Mouse (Mus musculus) forebrain, embryonic 15.5 days (tissue): Measurements from ENCODE around the gene H2-D1. TPM values are rescaled to one million over a fixed set of nuclear protein-coding genes. Genes with fewer than 3 reads are reported as not detected.
A peak's percentile ranks its signal among the peaks of the same experiment; 100 is the strongest.

ENCODE experiments used
- ATAC-seq: fragments of 200-750 bp; cut with Nextera tagmentation; replicated peaks from 2 replicates; pipeline ENCODE4 v1.8.0; 2017; ENCODE audit warnings: mild to moderate bottlenecking, moderate TSS enrichment, moderate library complexity
- H3K27ac ChIP-seq: fragments of 300-500 bp; sonication (generic); replicated peaks from 2 replicates; pipeline ENCODE4 v1.5.1; 2015; ENCODE audit warnings: mild to moderate bottlenecking, inconsistent platforms
- H3K27me3 ChIP-seq: fragments of 300-500 bp; sonication (generic); 2 replicates; pipeline ENCODE4 v1.6.1; 2015; ENCODE audit warnings: inconsistent platforms
- H3K36me3 ChIP-seq: fragments of 300-500 bp; sonication (generic); 2 replicates; pipeline ENCODE4 v1.6.1; 2015; ENCODE audit warnings: mild to moderate bottlenecking, inconsistent platforms
- H3K4me1 ChIP-seq: fragments of 300-500 bp; sonication (generic); 2 replicates; pipeline ENCODE4 v1.6.1; 2015; ENCODE audit warnings: inconsistent platforms
- H3K4me2 ChIP-seq: fragments of 300-500 bp; sonication (generic); replicated peaks from 2 replicates; pipeline ENCODE4 v1.6.1; 2015; ENCODE audit warnings: mild to moderate bottlenecking, inconsistent platforms
- H3K4me3 ChIP-seq: fragments of 300-500 bp; sonication (generic); 2 replicates; pipeline ENCODE4 v1.5.1; 2015; ENCODE audit warnings: mild to moderate bottlenecking, inconsistent platforms
- H3K9ac ChIP-seq: fragments of 300-500 bp; sonication (generic); replicated peaks from 2 replicates; pipeline ENCODE4 v1.6.1; 2015; ENCODE audit warnings: mild to moderate bottlenecking, inconsistent platforms
- H3K9me3 ChIP-seq: fragments of 300-500 bp; sonication (generic); 2 replicates; pipeline ENCODE4 v1.6.1; 2016; ENCODE audit warnings: inconsistent platforms
- WGBS: fragments of 180-500 bp; shearing (Covaris S2); methylation state at CpG from one replicate; pipeline ENCODE4 v1.1.7; 2015; ENCODE audit warnings: mixed read lengths; 5-methylcytosine and 5-hydroxymethylcytosine counted together
- polyA plus RNA-seq: library from polyadenylated mRNA; unstranded; fragments of >200 nt; fragmentation: Nextera tagmentation; extraction: Ambion mirVana; gene quantifications from 2 replicates; pipeline ENCODE4 v1.2.1, GENCODE M21; 2015

Gene H2-D1
- polyA plus RNA-seq, 1 experiment from 2014 or later = 50.1 TPM

DNA sequence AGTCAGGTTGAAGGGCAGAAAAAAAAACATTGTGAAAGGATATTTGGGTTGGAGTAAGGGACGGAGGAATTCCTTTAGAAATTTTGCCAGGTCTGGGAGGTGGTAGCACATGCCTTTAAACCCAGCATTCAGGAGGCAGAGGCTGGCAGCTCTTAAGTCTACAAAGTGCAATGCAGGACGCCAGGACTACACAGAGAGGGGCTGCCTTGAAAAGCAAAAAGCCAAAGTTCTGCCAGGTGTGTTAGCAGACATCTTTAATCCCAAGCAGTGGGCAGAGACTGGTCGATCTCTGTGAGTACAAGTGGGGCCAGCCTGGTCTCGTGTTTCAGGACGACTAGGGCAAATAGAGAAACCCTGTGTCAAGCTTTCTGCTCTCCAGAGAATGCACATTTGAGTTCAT is 10.5 kb upstream of the H2-D1 start:
- H3K4me3 ChIP-seq = no peak overlapping the region
- 79% methylated on average over 5 of the region's 5 CpGs for WGBS
- H3K27me3 ChIP-seq = no peaks in the 10 kb centered on the region
- H3K27ac ChIP-seq = no peak overlapping the region
- peaks cover 74% of the 10 kb centered on the region for H3K36me3 ChIP-seq
- no peaks in the 10 kb centered on the region for H3K9me3 ChIP-seq
- no peak for ATAC-seq
- no peak overlapping the region for H3K9ac ChIP-seq
- H3K4me1 ChIP-seq = peaks cover 4% of the 10 kb centered on the region
- H3K4me2 ChIP-seq = no peak overlapping the region

DNA sequence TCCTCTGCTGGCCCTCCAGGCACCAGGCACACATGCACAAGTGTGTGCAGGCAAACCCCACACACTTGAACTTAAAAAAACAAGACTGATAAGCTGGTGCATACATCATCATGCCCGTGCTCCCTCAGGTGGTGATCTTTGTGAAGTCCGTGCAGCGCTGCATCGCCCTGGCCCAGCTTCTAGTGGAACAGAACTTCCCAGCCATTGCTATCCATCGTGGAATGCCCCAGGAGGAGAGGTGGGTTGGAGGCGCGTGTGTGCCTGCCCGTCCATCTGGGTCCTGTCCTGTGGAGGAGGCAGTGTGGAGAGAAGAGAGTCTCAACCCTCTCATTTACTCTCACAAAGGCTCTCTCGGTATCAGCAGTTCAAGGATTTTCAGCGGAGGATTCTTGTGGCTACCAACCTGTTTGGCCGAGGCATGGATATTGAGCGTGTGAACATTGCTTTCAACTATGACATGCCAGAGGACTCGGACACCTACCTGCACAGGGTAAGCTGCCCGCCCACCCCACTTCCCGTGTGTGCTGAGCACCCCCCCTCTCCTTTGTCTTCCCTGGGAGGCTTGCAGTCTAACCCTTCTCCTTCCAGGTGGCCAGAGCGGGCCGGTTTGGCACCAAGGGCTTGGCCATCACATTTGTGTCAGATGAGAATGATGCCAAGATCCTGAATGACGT is 9.8 kb upstream of the H2-D1 start:
- no peak overlapping the region for H3K4me2 ChIP-seq

DNA sequence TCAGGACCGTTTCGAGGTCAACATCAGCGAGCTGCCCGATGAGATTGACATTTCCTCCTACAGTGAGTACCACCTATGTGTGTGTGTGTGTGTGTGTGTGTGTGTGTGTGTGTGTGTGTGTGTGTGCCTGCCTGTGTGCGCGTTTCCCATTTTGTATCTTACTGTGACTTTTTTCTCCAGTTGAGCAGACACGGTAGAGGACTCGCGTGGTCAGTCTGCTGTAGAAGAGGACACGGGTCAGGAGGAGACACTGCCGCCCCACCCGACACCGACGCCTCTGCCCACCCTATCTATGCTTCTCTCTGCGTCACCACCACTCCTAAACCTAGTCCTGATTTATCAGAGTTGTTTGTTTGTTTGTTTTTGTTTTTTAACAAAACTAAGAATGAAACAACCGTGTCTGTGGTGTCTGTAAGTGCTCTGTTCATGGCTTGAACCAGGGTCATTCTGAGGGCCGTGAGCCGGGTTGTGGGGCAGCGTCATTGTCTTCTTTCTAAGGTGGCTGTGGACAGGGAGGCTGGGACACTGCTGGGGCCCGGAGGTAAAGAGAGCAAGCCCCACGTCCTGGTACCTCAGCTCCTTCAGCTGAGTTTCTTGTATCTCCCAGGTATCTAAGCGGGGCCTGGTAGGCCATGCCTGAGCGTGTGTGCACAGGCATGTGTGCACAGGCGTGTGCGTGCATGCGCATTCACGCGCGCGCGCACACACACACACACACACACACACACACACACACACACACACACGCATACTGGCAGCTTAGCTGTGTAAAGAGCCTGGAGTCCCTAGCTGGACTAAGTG is 9.0 kb upstream of the H2-D1 start:
- Histone ChIP-seq H3K4me2 (no peak overlapping the region), H3K27me3 (no peaks in the 10 kb centered on the region), H3K4me3 (no peak overlapping the region), H3K36me3 (peaks cover 59% of the 10 kb centered on the region), H3K9ac (no peak overlapping the region), H3K4me1 (0 out of 2 replicates have a peak, but pooled peaks cover 4% of the 10 kb centered on the region), H3K9me3 (no peaks in the 10 kb centered on the region), H3K27ac (no peak overlapping the region)
- 84% methylated on average over 32 of the region's 32 CpGs for WGBS
- ATAC-seq = peak; percentile 3; the same call in 1 of the 2 replicates

More for the DNA sequence above, 9.8 kb upstream of the H2-D1 start:
- Histone ChIP-seq H3K27ac (no peak overlapping the region), H3K9ac (no peak overlapping the region), H3K4me1 (0 out of 2 replicates have a peak, but pooled peaks cover under 1% of the 10 kb centered on the region), H3K27me3 (no peaks in the 10 kb centered on the region), H3K9me3 (no peaks in the 10 kb centered on the region), H3K4me3 (no peak overlapping the region), H3K36me3 (peaks cover 66% of the 10 kb centered on the region)
- ATAC-seq = no peak
- 84% methylated on average over 18 of the region's 18 CpGs for WGBS

DNA sequence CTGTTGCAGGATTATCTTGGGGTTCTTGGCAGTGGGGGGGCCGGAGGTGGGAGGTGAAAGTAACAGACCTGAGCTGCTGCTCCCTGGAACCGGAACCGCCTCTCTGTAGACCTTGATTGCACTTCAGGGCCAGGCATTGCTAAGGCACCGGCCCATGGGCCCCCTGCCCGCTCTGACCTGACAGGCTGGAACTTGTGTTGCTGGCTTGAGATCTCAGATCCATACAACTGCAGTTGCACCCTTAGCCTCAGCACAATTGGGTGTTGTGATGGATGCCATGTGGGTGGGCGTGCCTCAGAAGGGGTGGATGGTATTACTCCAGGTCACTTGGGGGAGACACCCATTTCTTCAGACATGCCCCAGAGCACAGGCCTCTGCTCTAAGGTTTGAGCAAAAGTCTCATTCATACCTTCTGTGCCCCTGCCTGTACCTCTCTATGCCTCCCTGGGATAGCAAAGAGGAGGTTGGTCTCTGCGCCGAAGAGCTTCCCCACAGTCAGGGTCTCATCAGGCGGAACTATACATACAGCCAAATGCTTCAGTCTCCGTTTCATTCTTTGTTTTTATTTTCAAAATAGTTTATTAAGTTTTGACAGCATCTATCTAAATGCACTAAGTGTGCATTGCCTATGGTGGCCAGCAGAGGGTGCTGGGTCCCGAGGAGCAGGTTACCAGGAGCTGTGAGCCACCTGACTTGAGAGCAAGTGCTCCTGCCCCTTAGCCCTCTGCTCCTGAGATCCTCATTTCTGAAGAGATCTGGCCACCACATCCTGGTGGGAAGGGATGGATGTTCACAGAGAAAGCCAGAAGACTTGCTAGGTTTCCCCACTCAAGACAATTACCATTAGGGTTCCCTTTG is 8.1 kb upstream of the H2-D1 start:
- Histone ChIP-seq H3K9ac (no peak overlapping the region), H3K4me2 (no peak overlapping the region), H3K4me1 (0 out of 2 replicates have a peak, but pooled peaks cover 4% of the 10 kb centered on the region), H3K9me3 (no peaks in the 10 kb centered on the region), H3K27ac (no peak overlapping the region), H3K4me3 (no peak overlapping the region), H3K36me3 (peaks cover 49% of the 10 kb centered on the region), H3K27me3 (no peaks in the 10 kb centered on the region)
- WGBS = 52% methylated on average over 11 of the region's 11 CpGs
- ATAC-seq = peak; percentile 29

DNA sequence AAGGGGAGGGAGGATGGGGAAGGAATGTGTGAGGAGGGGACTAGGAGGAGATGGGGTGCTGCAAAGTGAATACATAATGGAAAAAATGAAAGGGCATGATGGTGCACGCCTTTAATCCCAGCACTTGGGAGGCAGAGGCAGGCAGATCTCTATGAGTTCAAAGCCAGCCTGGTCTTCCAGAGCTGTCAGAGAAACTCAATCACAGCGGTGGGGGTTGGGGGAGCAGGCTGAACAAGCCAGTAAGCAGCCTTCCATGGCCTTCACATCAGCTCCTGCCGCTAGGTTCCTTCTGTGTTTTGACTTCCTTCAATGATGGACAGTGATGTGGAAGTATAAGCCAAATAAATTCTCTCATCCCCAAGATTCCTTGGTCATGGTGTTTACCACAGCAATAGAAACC is 7.2 kb upstream of the H2-D1 start:
- ATAC-seq = no peak
- no peaks in the 10 kb centered on the region for H3K27me3 ChIP-seq
- no peaks in the 10 kb centered on the region for H3K9me3 ChIP-seq
- no peak overlapping the region for H3K27ac ChIP-seq
- no peak overlapping the region for H3K9ac ChIP-seq
- 0 out of 2 replicates have a peak, but pooled peaks cover 4% of the 10 kb centered on the region for H3K4me1 ChIP-seq
- peaks cover 41% of the 10 kb centered on the region for H3K36me3 ChIP-seq
- no peak overlapping the region for H3K4me3 ChIP-seq
- 69% methylated on average over 3 of the region's 3 CpGs for whole genome bisulfite sequencing
- H3K4me2 ChIP-seq = no peak overlapping the region

DNA sequence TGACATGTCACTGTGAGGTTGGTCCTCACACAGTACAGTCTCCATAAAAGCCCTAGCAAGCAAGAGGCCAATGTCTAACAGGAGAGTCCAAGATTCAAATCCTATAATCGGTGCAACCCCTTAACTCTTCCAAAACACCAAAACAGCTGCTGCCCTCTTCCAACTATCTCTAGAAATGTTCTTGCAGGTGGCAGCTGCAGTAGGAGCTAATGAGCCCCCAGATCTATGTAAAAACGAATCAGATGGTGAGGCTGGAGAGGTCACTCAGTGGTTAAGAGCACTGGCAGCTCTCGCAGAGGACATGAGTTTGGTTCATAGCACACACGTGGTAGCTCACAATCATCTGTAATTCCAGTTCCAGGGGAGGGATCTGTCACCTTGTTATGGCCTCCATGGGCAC is 6.8 kb upstream of the H2-D1 start:
- no peak overlapping the region for H3K4me2 ChIP-seq

DNA sequence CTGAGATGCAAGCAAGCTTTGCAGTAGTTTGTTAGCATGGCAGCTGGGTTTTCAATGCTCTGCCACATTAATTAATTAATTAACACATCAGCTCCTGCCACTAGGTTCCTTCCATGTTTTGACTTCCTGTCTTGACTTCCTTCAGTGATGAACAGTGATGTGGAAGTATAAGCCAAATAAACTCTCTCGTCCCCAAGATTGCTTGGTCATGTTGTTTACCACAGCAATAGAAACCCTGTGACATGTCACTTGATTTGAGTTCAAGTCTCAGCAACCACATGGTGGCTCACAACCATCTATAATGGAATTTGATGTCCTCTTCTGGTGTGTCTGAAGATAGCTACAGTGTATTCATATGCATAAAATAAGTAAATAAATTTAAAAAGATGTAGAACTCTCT is 5.2 kb upstream of the H2-D1 start:
- no peak for ATAC-seq
- Histone ChIP-seq H3K27me3 (no peaks in the 10 kb centered on the region), H3K4me2 (no peak overlapping the region), H3K27ac (no peak overlapping the region), H3K4me3 (no peak overlapping the region), H3K4me1 (0 out of 2 replicates have a peak, but pooled peaks cover 4% of the 10 kb centered on the region), H3K36me3 (peaks cover 22% of the 10 kb centered on the region), H3K9me3 (no peaks in the 10 kb centered on the region), H3K9ac (no peak overlapping the region)
- WGBS = 70% methylated on average over 1 of the region's 1 CpGs

More for the DNA sequence above, 6.8 kb upstream of the H2-D1 start:
- peaks cover 37% of the 10 kb centered on the region for H3K36me3 ChIP-seq
- H3K4me1 ChIP-seq = 0 out of 2 replicates have a peak, but pooled peaks cover 4% of the 10 kb centered on the region
- WGBS = 64% methylated on average over 4 of the region's 4 CpGs
- no peak overlapping the region for H3K9ac ChIP-seq
- ATAC-seq = no peak
- no peaks in the 10 kb centered on the region for H3K9me3 ChIP-seq
- no peak overlapping the region for H3K4me3 ChIP-seq
- no peak overlapping the region for H3K27ac ChIP-seq
- no peaks in the 10 kb centered on the region for H3K27me3 ChIP-seq

DNA sequence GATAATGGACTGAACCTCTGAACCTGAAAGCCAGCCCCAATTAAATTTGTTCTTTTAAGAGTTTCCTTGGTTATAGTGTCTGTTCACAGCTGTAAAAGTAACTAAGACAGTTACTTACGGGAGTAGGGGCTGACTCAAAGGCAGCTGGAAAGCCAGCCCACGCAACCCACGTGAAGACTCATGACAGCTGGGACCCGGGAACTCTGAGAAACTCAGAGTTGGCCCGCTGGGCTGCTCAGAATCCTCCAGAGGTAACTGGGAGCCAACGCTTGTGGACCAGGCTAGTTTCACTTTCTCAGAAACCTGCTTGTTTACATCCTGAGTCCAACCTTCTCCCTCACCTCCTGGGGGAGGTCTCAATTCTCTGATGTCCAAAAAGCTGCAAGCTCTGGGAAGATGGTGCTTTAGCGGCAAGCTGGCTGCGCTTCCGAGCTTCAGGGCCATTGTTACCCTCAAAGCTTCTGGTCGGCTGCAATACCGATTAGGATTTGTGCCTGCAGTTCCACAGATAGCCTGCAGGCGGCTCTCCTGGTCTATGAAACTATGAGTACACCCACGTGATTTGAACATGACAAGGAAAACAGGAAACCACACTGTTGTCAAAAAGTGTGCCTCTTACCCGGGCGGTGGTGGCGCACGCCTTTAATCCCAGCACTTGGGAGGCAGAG is 4.6 kb upstream of the H2-D1 start:
- Histone ChIP-seq H3K27me3 (no peaks in the 10 kb centered on the region), H3K4me3 (peak overlapping the region; percentile 19), H3K36me3 (peaks cover 16% of the 10 kb centered on the region), H3K9ac (peak overlapping the region; percentile 36; the same call in 1 of the 2 replicates), H3K4me2 (peak overlapping the region; percentile 36), H3K4me1 (0 out of 2 replicates have a peak, but pooled peaks cover 4% of the 10 kb centered on the region), H3K9me3 (no peaks in the 10 kb centered on the region), H3K27ac (no peak overlapping the region)
- WGBS = 9% methylated on average over 17 of the region's 17 CpGs
- no peak for ATAC-seq

DNA sequence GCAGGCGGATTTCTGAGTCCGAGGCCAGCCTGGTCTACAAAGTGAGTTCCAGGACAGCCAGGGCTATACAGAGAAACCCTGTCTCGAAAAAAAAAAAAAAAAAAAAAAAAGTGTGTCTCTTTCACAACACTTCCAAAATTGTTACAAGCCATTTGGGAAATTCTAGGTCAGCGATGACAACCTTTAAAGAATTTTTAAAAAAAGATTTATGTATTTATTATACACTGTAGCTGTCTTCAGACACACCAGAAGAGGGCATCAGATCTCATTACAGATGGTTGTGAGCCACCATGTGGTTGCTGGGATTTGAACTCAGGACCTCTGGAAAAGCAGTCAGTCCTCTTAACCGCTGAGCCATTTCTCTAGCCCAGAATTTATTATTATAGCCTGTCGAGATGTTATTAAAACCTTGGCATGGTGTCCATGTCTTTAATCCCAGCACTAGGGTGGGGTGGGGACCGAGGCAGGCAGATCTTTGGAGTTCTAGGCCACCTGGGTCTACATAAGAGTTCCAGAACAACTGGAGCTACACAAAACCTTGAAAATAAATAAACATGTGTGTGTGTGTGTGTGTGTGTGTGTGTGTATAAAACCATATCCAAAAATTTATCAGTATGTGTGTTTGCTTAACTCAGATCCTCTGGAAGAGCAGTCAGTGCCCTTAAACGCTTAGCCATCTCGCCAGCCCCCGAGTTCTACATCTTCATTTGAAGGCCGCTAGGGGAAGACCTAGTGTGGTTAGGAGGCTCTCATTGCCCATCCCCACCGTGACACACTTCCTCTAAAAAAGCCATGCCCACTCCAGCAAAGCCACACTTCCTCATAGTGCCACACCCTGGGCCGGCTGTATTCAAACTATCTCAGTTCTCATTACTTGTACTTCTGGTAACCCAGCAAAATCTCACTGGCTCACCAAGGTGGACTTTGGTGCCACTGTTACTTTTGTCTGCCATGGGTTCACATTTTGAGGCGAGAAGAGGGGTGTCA is 3.7 kb upstream of the H2-D1 start:
- Histone ChIP-seq H3K9ac (no peak overlapping the region), H3K27ac (no peak overlapping the region), H3K4me1 (peaks cover 9% of the 10 kb centered on the region), H3K4me2 (no peak overlapping the region), H3K27me3 (no peaks in the 10 kb centered on the region), H3K36me3 (peaks cover 8% of the 10 kb centered on the region), H3K9me3 (no peaks in the 10 kb centered on the region), H3K4me3 (no peak overlapping the region)
- ATAC-seq = no peak
- WGBS = 62% methylated on average over 14 of the region's 14 CpGs

DNA sequence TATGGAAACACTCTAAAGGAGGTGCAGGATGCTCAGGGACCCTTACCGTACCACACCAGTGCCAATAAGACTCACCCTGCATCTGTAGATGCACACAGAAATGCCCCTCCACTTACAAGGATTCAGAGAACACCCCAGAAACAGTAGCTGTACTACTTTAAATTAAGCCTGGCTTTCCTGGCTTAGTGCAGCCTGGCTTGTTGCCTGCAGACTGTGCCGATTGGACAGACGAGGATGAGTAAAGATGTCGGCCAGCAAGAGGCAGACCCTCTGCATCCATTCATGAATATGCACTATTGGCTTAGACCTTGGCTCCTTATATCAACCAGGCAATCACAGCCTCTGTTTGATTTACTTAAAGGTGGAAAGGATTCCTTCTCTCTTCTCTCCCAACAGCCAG is 2.9 kb upstream of the H2-D1 start:
- Histone ChIP-seq H3K27ac (no peak overlapping the region), H3K36me3 (no peaks in the 10 kb centered on the region), H3K27me3 (no peaks in the 10 kb centered on the region), H3K4me3 (no peak overlapping the region), H3K9ac (no peak overlapping the region), H3K4me1 (peaks cover 11% of the 10 kb centered on the region), H3K9me3 (no peaks in the 10 kb centered on the region), H3K4me2 (no peak overlapping the region)
- WGBS = 71% methylated on average over 4 of the region's 4 CpGs
- no peak for ATAC-seq
